Mouse (Mus musculus) forebrain, postnatal 0 days (tissue): Measurements from ENCODE around the gene Rgs12. TPM values are rescaled to one million over a fixed set of nuclear protein-coding genes. Genes with fewer than 3 reads are reported as not detected.
A peak's percentile ranks its signal among the peaks of the same experiment; 100 is the strongest.

ENCODE experiments used
- ATAC-seq: fragments of 200-750 bp; cut with Nextera tagmentation; 2 replicates; pipeline ENCODE4 v1.8.0; 2017; ENCODE audit warnings: mild to moderate bottlenecking, moderate library complexity
- DNase-seq: peaks from one replicate; pipeline ENCODE4 v3.0.0-alpha.2; 2015
- H3K27ac ChIP-seq: fragments of 300-500 bp; sonication (generic); 2 replicates; pipeline ENCODE4 v1.5.1; 2014; ENCODE audit warnings: low read depth, mild to moderate bottlenecking, antibody characterized with exemption, low read length, moderate library complexity, mixed read lengths
- H3K27me3 ChIP-seq: fragments of 300-500 bp; sonication (generic); 2 replicates; pipeline ENCODE4 v1.6.1; 2014; ENCODE audit warnings: mild to moderate bottlenecking, low read length, mixed read lengths; ENCODE audit not compliant: insufficient read depth
- H3K36me3 ChIP-seq: fragments of 300-500 bp; sonication (generic); 2 replicates; pipeline ENCODE4 v1.6.1; 2014; ENCODE audit warnings: mild to moderate bottlenecking, moderate library complexity; ENCODE audit not compliant: insufficient read depth
- H3K4me1 ChIP-seq: fragments of 300-500 bp; sonication (generic); 2 replicates; pipeline ENCODE4 v1.6.1; 2014; ENCODE audit warnings: antibody characterized with exemption; ENCODE audit not compliant: insufficient read depth
- H3K4me2 ChIP-seq: fragments of 300-500 bp; sonication (generic); 2 replicates; pipeline ENCODE4 v1.6.1; 2014; ENCODE audit warnings: low read depth, mild to moderate bottlenecking, moderate library complexity
- H3K4me3 ChIP-seq: fragments of 300-500 bp; sonication (generic); 2 replicates; pipeline ENCODE4 v1.5.1; 2014; ENCODE audit warnings: low read depth, low read length, mixed read lengths
- H3K9ac ChIP-seq: fragments of 300-500 bp; sonication (generic); 2 replicates; pipeline ENCODE4 v1.6.1; 2014; ENCODE audit warnings: mild to moderate bottlenecking
- H3K9me3 ChIP-seq: fragments of 300-500 bp; sonication (generic); 2 replicates; pipeline ENCODE4 v1.6.1; 2016; ENCODE audit warnings: low read length
- CTCF ChIP-seq: sonication (generic); IDR thresholded peaks from 2 replicates; pipeline ENCODE4 v1.5.1; 2016; ENCODE audit warnings: antibody characterized with exemption, control low read depth, low read depth
- WGBS: fragments of 180-500 bp; shearing (Covaris S2); extraction: QIAGEN DNeasy Blood & Tissue Kit; methylation state at CpG from one replicate; pipeline ENCODE4 v1.1.7; 2014; 5-methylcytosine and 5-hydroxymethylcytosine counted together
- polyA plus RNA-seq: library from polyadenylated mRNA; unstranded; fragments of >200 nt; fragmentation: Nextera tagmentation; extraction: Ambion mirVana; gene quantifications from 2 replicates; pipeline ENCODE4 v1.2.1, GENCODE M21; 2015
- total RNA-seq: library from RNA; depleted of rRNA; stranded (reverse); fragments of >200 nt; gene quantifications from 2 replicates; pipeline ENCODE4 v1.2.3, GENCODE M21; 2014

The Rgs12 gene
- total and polyA plus RNA-seq, 2 experiments from 2014 or later: 34.5 to 73.8 TPM

GRCm38 (mm10) chr5:34918785-34919184 is 30.5 kb upstream of the Rgs12 start:
- no peak for TF ChIP-seq CTCF
- DNase-seq (no peak), ATAC-seq (no peak)
- no peak overlapping the region for H3K4me2 ChIP-seq
- no peaks in the 10 kb centered on the region for H3K27me3 ChIP-seq
- H3K36me3 ChIP-seq: peaks cover 18% of the 10 kb centered on the region
- H3K9ac ChIP-seq: no peak overlapping the region
- no peaks in the 10 kb centered on the region for H3K9me3 ChIP-seq
- no peak overlapping the region for H3K4me3 ChIP-seq
- no peak overlapping the region for H3K27ac ChIP-seq
- peaks cover 8% of the 10 kb centered on the region; the same call in 1 of the 2 replicates for H3K4me1 ChIP-seq
- 93% methylated on average over 3 of the region's 3 CpGs for WGBS

- no peaks in the 10 kb centered on the region for H3K27me3 ChIP-seq
- ATAC-seq (no peak), DNase-seq (no peak)
- H3K9ac ChIP-seq: no peak overlapping the region
- peaks cover under 1% of the 10 kb centered on the region; the same call in 1 of the 2 replicates for H3K4me1 ChIP-seq
- H3K27ac ChIP-seq: no peak overlapping the region
- TF ChIP-seq CTCF: no peak
- H3K36me3 ChIP-seq: peaks cover 22% of the 10 kb centered on the region
- no peaks in the 10 kb centered on the region for H3K9me3 ChIP-seq
- no peak overlapping the region for H3K4me2 ChIP-seq
- no peak overlapping the region for H3K4me3 ChIP-seq
- WGBS: 69% methylated on average over 6 of the region's 6 CpGs
Observed at GRCm38 (mm10) chr5:34922531-34922930, 26.7 kb upstream of the Rgs12 start.

GRCm38 (mm10) chr5:34923920-34924319 is 25.3 kb upstream of the Rgs12 start:
- no peak for TF ChIP-seq CTCF
- WGBS: 94% methylated on average over 4 of the region's 4 CpGs
- ATAC-seq (no peak), DNase-seq (no peak)
- Histone ChIP-seq H3K36me3 (peaks cover 22% of the 10 kb centered on the region), H3K4me2 (no peak overlapping the region), H3K27ac (no peak overlapping the region), H3K9ac (no peak overlapping the region), H3K4me1 (no peaks in the 10 kb centered on the region), H3K27me3 (no peaks in the 10 kb centered on the region), H3K4me3 (no peak overlapping the region), H3K9me3 (no peaks in the 10 kb centered on the region)

GRCm38 (mm10) chr5:34924519-34924918 is 24.7 kb upstream of the Rgs12 start:
- no peaks in the 10 kb centered on the region for H3K4me1 ChIP-seq
- DNase-seq (no peak), ATAC-seq (no peak)
- no peak for TF ChIP-seq CTCF
- WGBS: 88% methylated on average over 7 of the region's 7 CpGs
- no peak overlapping the region for H3K4me2 ChIP-seq
- no peak overlapping the region for H3K4me3 ChIP-seq
- H3K27me3 ChIP-seq: no peaks in the 10 kb centered on the region
- H3K36me3 ChIP-seq: peaks cover 22% of the 10 kb centered on the region
- H3K27ac ChIP-seq: no peak overlapping the region
- H3K9me3 ChIP-seq: no peaks in the 10 kb centered on the region
- H3K9ac ChIP-seq: no peak overlapping the region

GRCm38 (mm10) chr5:34927648-34928047 is 21.6 kb upstream of the Rgs12 start:
- H3K4me3 ChIP-seq: no peak overlapping the region
- H3K27ac ChIP-seq: no peak overlapping the region
- TF ChIP-seq CTCF: no peak
- WGBS: 88% methylated on average over 4 of the region's 4 CpGs
- no peak overlapping the region for H3K9ac ChIP-seq
- H3K4me1 ChIP-seq: peaks cover 3% of the 10 kb centered on the region; the same call in 1 of the 2 replicates
- DNase-seq (no peak), ATAC-seq (no peak)
- H3K9me3 ChIP-seq: no peaks in the 10 kb centered on the region
- no peaks in the 10 kb centered on the region for H3K27me3 ChIP-seq
- no peak overlapping the region for H3K4me2 ChIP-seq
- H3K36me3 ChIP-seq: peaks cover 14% of the 10 kb centered on the region

- Histone ChIP-seq H3K4me2 (no peak overlapping the region), H3K4me3 (no peak overlapping the region), H3K4me1 (peaks cover 3% of the 10 kb centered on the region; the same call in 1 of the 2 replicates), H3K9me3 (no peaks in the 10 kb centered on the region), H3K27ac (peak overlapping the region; percentile 21; the same call in 1 of the 2 replicates), H3K36me3 (peaks cover 3% of the 10 kb centered on the region; the same call in 1 of the 2 replicates), H3K9ac (no peak overlapping the region), H3K27me3 (no peaks in the 10 kb centered on the region)
- DNase-seq (no peak), ATAC-seq (no peak)
- no peak for TF ChIP-seq CTCF
- WGBS: 78% methylated on average over 9 of the region's 9 CpGs
Observed at GRCm38 (mm10) chr5:34930151-34930975, 18.9 kb upstream of the Rgs12 start.

- Histone ChIP-seq H3K27me3 (no peaks in the 10 kb centered on the region), H3K9me3 (no peaks in the 10 kb centered on the region), H3K4me1 (peaks cover 3% of the 10 kb centered on the region; the same call in 1 of the 2 replicates), H3K4me3 (no peak overlapping the region), H3K4me2 (no peak overlapping the region), H3K36me3 (no peaks in the 10 kb centered on the region), H3K27ac (peak overlapping the region; percentile 21; the same call in 1 of the 2 replicates), H3K9ac (no peak overlapping the region)
- no peak for TF ChIP-seq CTCF
- no peak for DNase-seq
- WGBS: 73% methylated on average over 2 of the region's 2 CpGs
- ATAC-seq: no peak
Observed at GRCm38 (mm10) chr5:34931091-34931490, 18.2 kb upstream of the Rgs12 start.
